Mouse (Mus musculus) MEL (cell line): Measurements from ENCODE around the gene Ebf3.

Experiments
- CHD2 ChIP-seq: IDR thresholded peaks from 2 replicates; pipeline ENCODE4 v1.6.1; 2011; ENCODE audit warnings: low read length, improper control_type of control experiment
- CTCF ChIP-seq, 3 experiments: IDR thresholded peaks in 2 of 3; conservative IDR thresholded peaks in 1 of 3; 2 replicates each; pipeline ENCODE4 v1.5.1; 2011 to 2012; ENCODE audit warnings: low read length in 3 of 3, low read depth in 2 of 3, mild to moderate bottlenecking in 2 of 3, improper control_type of control experiment in 1 of 3, inconsistent platforms in 1 of 3, mixed read lengths in 1 of 3, moderate library complexity in 1 of 3; ENCODE audit not compliant: control insufficient read depth in 1 of 3, insufficient read depth in 1 of 3, poor library complexity in 1 of 3, severe bottlenecking in 1 of 3
- EP300 ChIP-seq, 2 experiments: IDR thresholded peaks; 2 replicates each; pipeline ENCODE4 v1.6.1; 2011; ENCODE audit warnings: improper control_type of control experiment in 2 of 2, low read length in 2 of 2, low read depth in 1 of 2, mild to moderate bottlenecking in 1 of 2
- ETS1 ChIP-seq: IDR thresholded peaks from 2 replicates; pipeline ENCODE4 v1.6.1; 2012; ENCODE audit warnings: low read depth, mild to moderate bottlenecking, inconsistent platforms, low read length, improper control_type of control experiment, moderate library complexity
- GABPA ChIP-seq: IDR thresholded peaks from 2 replicates; pipeline ENCODE4 v1.6.1; 2012; ENCODE audit warnings: low read depth, mild to moderate bottlenecking, inconsistent platforms, low read length, improper control_type of control experiment, moderate library complexity
- MAFK ChIP-seq: IDR thresholded peaks from 2 replicates; pipeline ENCODE4 v1.6.1; 2011; ENCODE audit warnings: low read depth, mild to moderate bottlenecking, low read length, improper control_type of control experiment, borderline replicate concordance
- MAX ChIP-seq: IDR thresholded peaks from 2 replicates; pipeline ENCODE4 v1.6.1; 2011; ENCODE audit warnings: low read length, improper control_type of control experiment
- POLR2A ChIP-seq, 2 experiments: IDR thresholded peaks; 2 replicates each; pipeline ENCODE4 v1.6.1; 2011 to 2012; ENCODE audit warnings: low read length in 2 of 2, mild to moderate bottlenecking in 2 of 2, control low read depth in 1 of 2, improper control_type of control experiment in 1 of 2, low read depth in 1 of 2, moderate library complexity in 1 of 2; ENCODE audit not compliant: control insufficient read depth in 1 of 2, insufficient read depth in 1 of 2, poor library complexity in 1 of 2
- POLR2AphosphoS5 ChIP-seq: IDR thresholded peaks from 2 replicates; pipeline ENCODE4 v1.6.1; 2012; ENCODE audit warnings: low read depth, borderline replicate concordance, mild to moderate bottlenecking, inconsistent platforms, low read length, moderate library complexity, mixed read lengths
- ZC3H11A ChIP-seq: IDR thresholded peaks from 2 replicates; pipeline ENCODE4 v1.6.1; 2012; ENCODE audit warnings: low read depth, mild to moderate bottlenecking, inconsistent platforms, low read length, improper control_type of control experiment
- ZNF384 ChIP-seq: IDR thresholded peaks from 2 replicates; pipeline ENCODE4 v1.6.1; 2012; ENCODE audit warnings: low read depth, mild to moderate bottlenecking, inconsistent platforms, low read length, improper control_type of control experiment

- TF ChIP-seq GABPA (no peak), CHD2 (no peak), MAX (no peak), ZNF384 (no peak), POLR2A (IDR thresholded peaks at IDR 0.05; ENCODE audit: control insufficient read depth in 1 of 2, insufficient read depth in 1 of 2, low read depth in 1 of 2, low read length in 2 of 2, poor library complexity in 1 of 2) (no peak), CTCF (IDR thresholded peaks at IDR 0.05 in 2 of 3, conservative IDR thresholded peaks at IDR 0.05 in 1 of 3; ENCODE audit: control insufficient read depth in 1 of 3, insufficient read depth in 1 of 3, low read depth in 2 of 3, low read length in 3 of 3, poor library complexity in 1 of 3, severe bottlenecking in 1 of 3) (no peak), EP300 (IDR thresholded peaks at IDR 0.05; ENCODE audit: low read depth in 1 of 2, low read length in 2 of 2) (no peak), POLR2AphosphoS5 (no peak), ZC3H11A (no peak), ETS1 (no peak), MAFK (no peak)
Observed at GRCm38 (mm10) chr7:137313183-137313903, 902 bp downstream of the Ebf3 start.
